Mouse (Mus musculus) MEL (cell line): ENCODE results near the gene Zfp799.

Experiments used
- CTCF ChIP-seq, 3 experiments: IDR thresholded peaks in 2 of 3; conservative IDR thresholded peaks in 1 of 3; 2 replicates each; pipeline ENCODE4 v1.5.1; 2011 to 2012; ENCODE audit warnings: low read length in 3 of 3, low read depth in 2 of 3, mild to moderate bottlenecking in 2 of 3, improper control_type of control experiment in 1 of 3, inconsistent platforms in 1 of 3, mixed read lengths in 1 of 3, moderate library complexity in 1 of 3; ENCODE audit not compliant: control insufficient read depth in 1 of 3, insufficient read depth in 1 of 3, poor library complexity in 1 of 3, severe bottlenecking in 1 of 3
- EP300 ChIP-seq, 2 experiments: IDR thresholded peaks; 2 replicates each; pipeline ENCODE4 v1.6.1; 2011; ENCODE audit warnings: improper control_type of control experiment in 2 of 2, low read length in 2 of 2, low read depth in 1 of 2, mild to moderate bottlenecking in 1 of 2
- GABPA ChIP-seq: IDR thresholded peaks from 2 replicates; pipeline ENCODE4 v1.6.1; 2012; ENCODE audit warnings: low read depth, mild to moderate bottlenecking, inconsistent platforms, low read length, improper control_type of control experiment, moderate library complexity
- HCFC1 ChIP-seq: IDR thresholded peaks from 2 replicates; pipeline ENCODE4 v1.6.1; 2012; ENCODE audit warnings: low read depth, mild to moderate bottlenecking, inconsistent platforms, low read length, improper control_type of control experiment, moderate library complexity
- JUND ChIP-seq: IDR thresholded peaks from 2 replicates; pipeline ENCODE4 v1.6.1; 2011; ENCODE audit warnings: low read depth, mild to moderate bottlenecking, improper control_type of control experiment, low read length
- NRF1 ChIP-seq: IDR thresholded peaks from 2 replicates; pipeline ENCODE4 v1.6.1; 2014; ENCODE audit warnings: low read depth, mild to moderate bottlenecking, inconsistent platforms, low read length, improper control_type of control experiment, moderate library complexity; ENCODE audit not compliant: poor library complexity, insufficient read depth, severe bottlenecking
- POLR2A ChIP-seq, 2 experiments: IDR thresholded peaks; 2 replicates each; pipeline ENCODE4 v1.6.1; 2011 to 2012; ENCODE audit warnings: low read length in 2 of 2, mild to moderate bottlenecking in 2 of 2, control low read depth in 1 of 2, improper control_type of control experiment in 1 of 2, low read depth in 1 of 2, moderate library complexity in 1 of 2; ENCODE audit not compliant: control insufficient read depth in 1 of 2, insufficient read depth in 1 of 2, poor library complexity in 1 of 2
- RAD21 ChIP-seq: IDR thresholded peaks from 2 replicates; pipeline ENCODE4 v1.6.1; 2011; ENCODE audit warnings: mild to moderate bottlenecking, low read depth, low read length, improper control_type of control experiment
- SMC3 ChIP-seq: IDR thresholded peaks from 2 replicates; pipeline ENCODE4 v1.6.1; 2011; ENCODE audit warnings: low read depth, low read length, improper control_type of control experiment
- TCF12 ChIP-seq: IDR thresholded peaks from 2 replicates; pipeline ENCODE4 v1.6.1; 2014; ENCODE audit warnings: low read depth, mild to moderate bottlenecking, inconsistent platforms, low read length, improper control_type of control experiment, moderate library complexity
- ZMIZ1 ChIP-seq: IDR thresholded peaks from 2 replicates; pipeline ENCODE4 v1.6.1; 2012; ENCODE audit warnings: low read depth, mild to moderate bottlenecking, inconsistent platforms, low read length, improper control_type of control experiment, moderate library complexity
- ZNF384 ChIP-seq: IDR thresholded peaks from 2 replicates; pipeline ENCODE4 v1.6.1; 2012; ENCODE audit warnings: low read depth, mild to moderate bottlenecking, inconsistent platforms, low read length, improper control_type of control experiment

DNA sequence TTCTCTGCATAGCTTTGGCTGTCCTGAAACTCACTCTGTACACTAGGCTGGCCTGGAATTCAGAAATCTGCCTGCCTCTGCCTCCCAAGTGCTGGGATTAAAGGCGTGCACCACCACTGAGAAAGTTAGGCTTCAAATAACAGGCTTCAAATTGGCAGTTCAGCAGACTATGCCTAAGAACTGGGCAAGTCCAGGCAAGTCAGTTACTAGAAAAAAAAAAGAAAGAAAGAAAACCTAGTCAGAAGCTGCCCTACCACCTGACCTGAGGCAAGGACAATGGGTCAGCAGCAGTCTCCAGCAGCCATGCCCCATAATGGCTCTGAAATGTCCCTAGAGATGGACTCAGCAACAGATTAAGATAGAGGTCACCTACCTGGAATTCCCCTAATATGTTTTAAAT lies 41.4 kb upstream of the Zfp799 start:
- TF ChIP-seq GABPA: no peak
- no peak for TF ChIP-seq POLR2A (IDR thresholded peaks at IDR 0.05; ENCODE audit: control insufficient read depth in 1 of 2, insufficient read depth in 1 of 2, low read depth in 1 of 2, low read length in 2 of 2, poor library complexity in 1 of 2)
- TF ChIP-seq CTCF (IDR thresholded peaks at IDR 0.05 in 2 of 3, conservative IDR thresholded peaks at IDR 0.05 in 1 of 3; ENCODE audit: control insufficient read depth in 1 of 3, insufficient read depth in 1 of 3, low read depth in 2 of 3, low read length in 3 of 3, poor library complexity in 1 of 3, severe bottlenecking in 1 of 3): no peak
- TF ChIP-seq NRF1: no peak
- no peak for TF ChIP-seq ZNF384
- no peak for TF ChIP-seq RAD21
- TF ChIP-seq HCFC1: no peak
- no peak for TF ChIP-seq TCF12
- no peak for TF ChIP-seq SMC3
- TF ChIP-seq ZMIZ1: no peak
- TF ChIP-seq JUND: no peak
- no peak for TF ChIP-seq EP300 (IDR thresholded peaks at IDR 0.05; ENCODE audit: low read depth in 1 of 2, low read length in 2 of 2)
